Mouse (Mus musculus): ENCODE measurements around the gene Gm9913. TPM values are rescaled to one million over a fixed set of nuclear protein-coding genes. Genes with fewer than 3 reads are reported as not detected.

The Gm9913 gene
- polyA plus RNA-seq, 1 experiment from 2014 or later: 0.17 TPM

- H3K36me3 ChIP-seq: no peaks in the 10 kb centered on the region
- H3K27ac ChIP-seq: no peak overlapping the region
- H3K4me1 ChIP-seq (replicated peaks): no peaks in the 10 kb centered on the region
- no peaks in the 10 kb centered on the region for H3K9me3 ChIP-seq
- H3K27me3 ChIP-seq (ENCODE audit: insufficient read depth, poor library complexity, severe bottlenecking): no peaks in the 10 kb centered on the region
- no peak overlapping the region for H3K4me3 ChIP-seq
- DNase-seq (ENCODE audit: low spot score): no peak
- WGBS: 88% methylated on average over 7 of the region's 7 CpGs
Measured at GRCm38 (mm10) chr2:125540579-125540978, 35.7 kb downstream of the Gm9913 start.

DNA sequence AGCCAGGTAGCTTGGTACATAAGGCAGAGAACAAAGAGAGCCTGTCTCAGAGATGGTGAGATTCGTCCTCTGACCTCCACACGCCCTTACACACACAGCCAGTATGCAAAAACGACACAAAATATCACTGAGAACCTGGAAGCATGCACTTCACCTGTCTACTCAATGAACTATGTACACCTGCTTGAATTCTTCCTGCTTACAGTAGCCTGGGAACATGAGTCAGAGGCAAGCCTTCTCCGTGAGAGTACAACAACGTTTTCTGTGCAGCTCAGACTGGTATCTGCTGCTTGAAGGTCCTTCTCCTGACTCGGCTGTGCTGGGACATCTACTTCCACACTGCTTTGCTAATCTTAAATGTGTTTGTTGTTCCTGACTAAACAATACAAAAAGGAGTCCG lies 36.6 kb downstream of the Gm9913 start:
- 79% methylated on average over 7 of the region's 7 CpGs for WGBS
- Histone ChIP-seq H3K27ac (no peak overlapping the region), H3K27me3 (ENCODE audit: insufficient read depth, poor library complexity, severe bottlenecking) (no peaks in the 10 kb centered on the region), H3K4me3 (no peak overlapping the region), H3K4me1 (replicated peaks) (no peaks in the 10 kb centered on the region), H3K36me3 (no peaks in the 10 kb centered on the region), H3K9me3 (no peaks in the 10 kb centered on the region)
- no peak for DNase-seq (ENCODE audit: low spot score)

DNA sequence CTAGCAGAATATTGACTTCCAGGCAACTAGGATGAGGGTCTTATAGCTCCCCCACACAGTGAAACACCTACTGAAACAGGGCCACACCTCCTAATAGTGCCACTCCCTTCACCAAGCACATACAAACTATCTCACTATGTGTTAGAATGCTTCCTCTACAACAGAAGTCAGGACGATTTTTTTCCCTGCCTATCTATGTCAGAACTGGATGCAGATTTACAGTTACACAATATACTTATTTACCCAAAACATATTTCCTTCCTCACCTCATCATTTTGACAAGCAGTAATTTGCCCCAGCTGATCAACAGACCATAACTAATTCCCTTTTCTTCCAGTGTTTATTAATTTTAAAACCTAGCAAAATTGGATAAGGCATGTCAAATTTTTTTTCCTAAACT lies 38.8 kb downstream of the Gm9913 start:
- H3K36me3 ChIP-seq: no peaks in the 10 kb centered on the region
- H3K9me3 ChIP-seq: no peaks in the 10 kb centered on the region
- WGBS: 78% methylated on average over 1 of the region's 1 CpGs
- no peak overlapping the region for H3K27ac ChIP-seq
- no peak overlapping the region for H3K4me3 ChIP-seq
- no peaks in the 10 kb centered on the region for H3K27me3 ChIP-seq (ENCODE audit: insufficient read depth, poor library complexity, severe bottlenecking)
- DNase-seq (ENCODE audit: low spot score): no peak
- no peaks in the 10 kb centered on the region for H3K4me1 ChIP-seq (replicated peaks)

DNA sequence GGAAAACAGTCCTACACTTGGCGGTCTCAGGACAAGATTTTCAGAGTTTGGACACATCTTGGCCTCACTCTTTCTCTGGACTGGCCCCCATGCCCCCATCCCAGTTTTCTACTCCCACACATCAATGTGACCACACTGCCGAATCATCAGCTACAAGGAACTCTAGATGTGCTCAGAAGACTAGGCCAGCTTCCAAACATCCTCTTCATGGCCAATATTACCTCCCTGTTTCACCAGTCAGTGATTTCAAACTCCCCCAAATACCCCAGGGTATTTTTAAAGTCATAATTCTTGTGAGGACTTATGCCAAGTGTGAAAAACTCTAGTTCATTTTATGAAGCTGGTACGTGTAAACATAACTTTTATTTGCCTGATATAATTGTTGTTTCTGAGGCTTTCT lies 40.1 kb downstream of the Gm9913 start:
- 90% methylated on average over 3 of the region's 3 CpGs for WGBS
- H3K9me3 ChIP-seq: no peaks in the 10 kb centered on the region
- H3K27ac ChIP-seq: no peak overlapping the region
- H3K36me3 ChIP-seq: no peaks in the 10 kb centered on the region
- DNase-seq (ENCODE audit: low spot score): no peak
- H3K27me3 ChIP-seq (ENCODE audit: insufficient read depth, poor library complexity, severe bottlenecking): no peaks in the 10 kb centered on the region
- H3K4me3 ChIP-seq: no peak overlapping the region
- H3K4me1 ChIP-seq (replicated peaks): no peaks in the 10 kb centered on the region

- no peaks in the 10 kb centered on the region for H3K9me3 ChIP-seq
- H3K27ac ChIP-seq: no peak overlapping the region
- no peaks in the 10 kb centered on the region for H3K4me1 ChIP-seq (replicated peaks)
- 66% methylated on average over 1 of the region's 1 CpGs for WGBS
- H3K27me3 ChIP-seq (ENCODE audit: insufficient read depth, poor library complexity, severe bottlenecking): no peaks in the 10 kb centered on the region
- no peaks in the 10 kb centered on the region for H3K36me3 ChIP-seq
- H3K4me3 ChIP-seq: no peak overlapping the region
- DNase-seq (ENCODE audit: low spot score): no peak
Measured at GRCm38 (mm10) chr2:125548806-125549578, 44.1 kb downstream of the Gm9913 start.

DNA sequence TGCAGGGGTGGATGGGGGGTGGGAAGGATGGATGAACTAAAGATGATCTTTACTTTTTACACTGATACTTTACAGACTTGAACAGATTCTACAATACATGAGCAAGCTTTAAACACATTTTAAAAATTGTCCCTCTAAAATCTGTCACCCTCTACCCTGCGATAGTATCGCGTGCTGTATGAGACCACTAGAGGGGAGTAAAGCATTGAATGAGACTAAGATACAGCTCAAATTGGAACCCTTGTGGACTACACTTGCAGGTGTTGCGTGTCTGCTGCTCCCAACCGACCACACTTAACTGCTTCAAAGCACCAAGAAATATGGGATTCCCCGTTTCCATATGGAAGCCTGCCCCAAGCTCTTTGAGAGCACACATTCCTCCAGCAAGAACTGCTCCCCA lies 50.9 kb downstream of the Gm9913 start:
- no peak overlapping the region for H3K27ac ChIP-seq
- DNase-seq (ENCODE audit: low spot score): no peak
- WGBS: 75% methylated on average over 6 of the region's 6 CpGs
- no peaks in the 10 kb centered on the region for H3K36me3 ChIP-seq
- peaks cover 23% of the 10 kb centered on the region for H3K4me1 ChIP-seq (replicated peaks)
- H3K27me3 ChIP-seq (ENCODE audit: insufficient read depth, poor library complexity, severe bottlenecking): no peaks in the 10 kb centered on the region
- no peaks in the 10 kb centered on the region for H3K9me3 ChIP-seq
- no peak overlapping the region for H3K4me3 ChIP-seq

Other genes with a start within 250 kb of the Gm9913 start
- 6.1 and 7.0 TPM in 2 replicates for gene Fbn1, start 2.9 kb downstream of the Gm9913 start, polyA plus RNA-seq (2016; fragmentation: Nextera tagmentation; extraction: Ambion mirVana)
- 8.5 and 11.8 TPM in 2 replicates for gene Cep152, start 120.0 kb downstream of the Gm9913 start, polyA plus RNA-seq (2016; fragmentation: Nextera tagmentation; extraction: Ambion mirVana)
- 142 and 175 TPM in 2 replicates for gene Eid1, start 168.0 kb downstream of the Gm9913 start, polyA plus RNA-seq (2016; fragmentation: Nextera tagmentation; extraction: Ambion mirVana)
- 1.2 and 2.0 TPM in 2 replicates for gene Shc4, start 219.1 kb downstream of the Gm9913 start, polyA plus RNA-seq (2016; fragmentation: Nextera tagmentation; extraction: Ambion mirVana)

All from hindbrain, embryonic 10.5 days (tissue).